Mouse (Mus musculus) neural tube, embryonic 15.5 days (tissue): ENCODE results near the gene H3f3b. TPM values are rescaled to one million over a fixed set of nuclear protein-coding genes. Genes with fewer than 3 reads are reported as not detected.

Experiments used
- ATAC-seq: fragments of 200-750 bp; cut with Nextera tagmentation; 2 replicates; pipeline ENCODE4 v1.8.0; 2017; ENCODE audit warnings: mild to moderate bottlenecking, moderate TSS enrichment, moderate library complexity; ENCODE audit not compliant: low FRiP score
- H3K27ac ChIP-seq: fragments of 300-500 bp; sonication (generic); replicated peaks from 2 replicates; pipeline ENCODE4 v1.5.1; 2015; ENCODE audit warnings: mild to moderate bottlenecking, inconsistent platforms
- H3K27me3 ChIP-seq: fragments of 300-500 bp; sonication (generic); replicated peaks from 2 replicates; pipeline ENCODE4 v1.6.1; 2015; ENCODE audit warnings: inconsistent platforms
- H3K36me3 ChIP-seq: fragments of 300-500 bp; sonication (generic); 2 replicates; pipeline ENCODE4 v1.6.1; 2015; ENCODE audit warnings: inconsistent platforms
- H3K4me1 ChIP-seq: fragments of 300-500 bp; sonication (generic); 2 replicates; pipeline ENCODE4 v1.6.1; 2015; ENCODE audit warnings: inconsistent platforms
- H3K4me2 ChIP-seq: fragments of 300-500 bp; sonication (generic); 2 replicates; pipeline ENCODE4 v1.6.1; 2015; ENCODE audit warnings: inconsistent platforms, mild to moderate bottlenecking, moderate library complexity
- H3K4me3 ChIP-seq: fragments of 300-500 bp; sonication (generic); replicated peaks from 2 replicates; pipeline ENCODE4 v1.5.1; 2015; ENCODE audit warnings: mild to moderate bottlenecking, inconsistent platforms
- H3K9ac ChIP-seq: fragments of 300-500 bp; sonication (generic); replicated peaks from 2 replicates; pipeline ENCODE4 v1.6.1; 2015; ENCODE audit warnings: mild to moderate bottlenecking, inconsistent platforms
- H3K9me3 ChIP-seq: fragments of 300-500 bp; sonication (generic); replicated peaks from 2 replicates; pipeline ENCODE4 v1.6.1; 2016; ENCODE audit warnings: inconsistent platforms
- WGBS: fragments of 180-500 bp; shearing (Covaris S2); methylation state at CpG from one replicate; pipeline ENCODE4 v1.1.7; 2015; ENCODE audit warnings: mixed read lengths; 5-methylcytosine and 5-hydroxymethylcytosine counted together
- polyA plus RNA-seq: library from polyadenylated mRNA; unstranded; fragments of >200 nt; fragmentation: Nextera tagmentation; extraction: Ambion mirVana; gene quantifications from 2 replicates; pipeline ENCODE4 v1.2.1, GENCODE M21; 2015

H3f3b gene
- polyA plus RNA-seq, 1 experiment from 2014 or later: 1,502 TPM

GRCm38 (mm10) chr11:115992098-115992497, 35.7 kb downstream of the H3f3b start:
- Histone ChIP-seq H3K4me2 (no peak overlapping the region), H3K36me3 (no peaks in the 10 kb centered on the region), H3K27ac (no peak overlapping the region), H3K4me3 (no peak overlapping the region), H3K9ac (no peak overlapping the region), H3K9me3 (no peaks in the 10 kb centered on the region), H3K4me1 (no peaks in the 10 kb centered on the region), H3K27me3 (no peaks in the 10 kb centered on the region)
- ATAC-seq: no peak
- WGBS: 63% methylated on average over 4 of the region's 4 CpGs

DNA sequence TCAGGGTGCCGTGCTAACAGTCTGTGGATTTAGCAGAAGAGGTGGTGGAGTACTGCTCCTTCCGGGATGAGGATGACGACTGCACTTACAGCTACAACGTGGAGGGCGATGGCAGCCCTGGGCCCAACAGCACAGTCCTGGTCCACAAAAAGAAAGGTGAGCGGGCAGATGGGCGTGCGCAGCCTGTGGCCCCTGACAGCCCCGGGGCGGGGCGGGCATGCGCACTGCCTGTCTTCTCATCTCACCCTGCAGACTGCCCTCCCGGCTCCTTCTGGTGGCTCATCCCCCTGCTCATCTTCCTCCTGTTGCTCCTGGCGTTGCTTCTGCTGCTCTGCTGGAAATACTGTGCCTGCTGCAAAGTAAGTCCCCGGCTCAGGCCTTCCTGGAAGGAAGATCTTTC, 38.1 kb downstream of the H3f3b start:
- no peak for ATAC-seq
- WGBS: 41% methylated on average over 15 of the region's 15 CpGs
- H3K4me3 ChIP-seq: no peak overlapping the region
- H3K27ac ChIP-seq: no peak overlapping the region
- H3K9me3 ChIP-seq: no peaks in the 10 kb centered on the region
- H3K4me2 ChIP-seq: no peak overlapping the region; the same call in 1 of the 2 replicates
- no peaks in the 10 kb centered on the region for H3K27me3 ChIP-seq
- H3K9ac ChIP-seq: no peak overlapping the region
- no peaks in the 10 kb centered on the region for H3K36me3 ChIP-seq
- H3K4me1 ChIP-seq: no peaks in the 10 kb centered on the region

DNA sequence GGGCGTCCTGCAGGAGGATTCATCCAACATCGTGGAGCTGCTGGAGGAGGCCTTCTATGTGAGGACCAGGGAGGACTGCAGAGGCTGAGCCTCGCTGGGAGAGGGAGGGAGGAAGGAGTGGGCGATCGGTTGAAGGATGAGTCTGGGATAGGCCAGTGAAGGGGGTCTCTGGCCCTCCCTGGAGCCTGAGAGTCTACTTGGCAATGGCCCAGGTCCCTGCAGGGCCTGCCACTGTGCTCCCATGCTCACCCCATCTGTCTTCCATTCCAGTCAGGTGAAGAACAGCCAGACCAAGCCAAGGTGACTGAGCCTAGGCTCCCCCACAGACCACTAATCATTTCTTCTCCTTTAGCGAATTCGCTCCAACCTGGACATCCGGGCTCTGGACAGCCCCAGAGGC, 44.5 kb downstream of the H3f3b start:
- Histone ChIP-seq H3K9ac (no peak overlapping the region), H3K27ac (no peak overlapping the region), H3K4me2 (no peak overlapping the region), H3K4me1 (no peaks in the 10 kb centered on the region), H3K4me3 (no peak overlapping the region), H3K36me3 (no peaks in the 10 kb centered on the region), H3K9me3 (no peaks in the 10 kb centered on the region), H3K27me3 (0 out of 2 replicates have a peak, but pooled peaks cover 2% of the 10 kb centered on the region)
- no peak for ATAC-seq
- WGBS: 81% methylated on average over 8 of the region's 8 CpGs

GRCm38 (mm10) chr11:115982472-115982871, 45.3 kb downstream of the H3f3b start:
- Histone ChIP-seq H3K4me2 (no peak overlapping the region), H3K9me3 (no peaks in the 10 kb centered on the region), H3K36me3 (no peaks in the 10 kb centered on the region), H3K4me3 (no peak overlapping the region), H3K9ac (no peak overlapping the region), H3K27ac (no peak overlapping the region), H3K4me1 (no peaks in the 10 kb centered on the region), H3K27me3 (0 out of 2 replicates have a peak, but pooled peaks cover 3% of the 10 kb centered on the region)
- 88% methylated on average over 15 of the region's 15 CpGs for WGBS
- ATAC-seq: no peak

DNA sequence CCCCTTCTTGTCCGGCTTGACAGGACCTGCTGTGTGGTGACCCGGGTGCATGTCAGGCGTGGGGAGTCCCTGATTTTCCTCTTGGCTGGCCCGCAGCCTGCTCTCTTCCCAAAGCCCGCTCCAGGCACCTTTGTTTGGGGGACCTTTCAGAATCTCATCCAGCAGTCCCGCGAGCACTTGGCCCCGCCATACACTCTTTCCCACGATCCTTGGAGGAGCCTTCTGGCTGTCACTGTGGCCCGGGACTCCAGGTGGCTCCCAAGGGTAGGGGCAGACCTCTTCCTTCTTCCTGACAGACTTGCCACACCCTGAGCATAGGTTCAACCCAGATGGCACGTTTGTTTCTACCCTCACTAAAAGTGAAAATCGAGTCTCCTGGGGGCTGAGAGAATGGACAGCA, 52.2 kb downstream of the H3f3b start:
- H3K27ac ChIP-seq: no peak overlapping the region
- H3K4me2 ChIP-seq: peak overlapping the region; percentile 71
- WGBS: 30% methylated on average over 12 of the region's 12 CpGs
- peaks cover 11% of the 10 kb centered on the region for H3K4me1 ChIP-seq
- peaks cover 48% of the 10 kb centered on the region for H3K27me3 ChIP-seq
- no peak for ATAC-seq
- no peaks in the 10 kb centered on the region for H3K36me3 ChIP-seq
- H3K9ac ChIP-seq: no peak overlapping the region
- no peaks in the 10 kb centered on the region for H3K9me3 ChIP-seq
- H3K4me3 ChIP-seq: peak overlapping the region; percentile 43

GRCm38 (mm10) chr11:115975083-115975420, 52.7 kb downstream of the H3f3b start:
- H3K4me3 ChIP-seq: peak overlapping the region; percentile 43
- H3K9me3 ChIP-seq: no peaks in the 10 kb centered on the region
- ATAC-seq: no peak
- H3K4me2 ChIP-seq: peak overlapping the region; percentile 71
- peak overlapping the region; percentile 20; the same call in 1 of the 2 replicates for H3K27ac ChIP-seq
- H3K27me3 ChIP-seq: peaks cover 48% of the 10 kb centered on the region
- H3K9ac ChIP-seq: 0 out of 2 replicates have a peak overlapping the region, but pooled peaks have one; percentile 12
- WGBS: 3% methylated on average over 18 of the region's 18 CpGs
- peaks cover 11% of the 10 kb centered on the region for H3K4me1 ChIP-seq
- H3K36me3 ChIP-seq: no peaks in the 10 kb centered on the region

DNA sequence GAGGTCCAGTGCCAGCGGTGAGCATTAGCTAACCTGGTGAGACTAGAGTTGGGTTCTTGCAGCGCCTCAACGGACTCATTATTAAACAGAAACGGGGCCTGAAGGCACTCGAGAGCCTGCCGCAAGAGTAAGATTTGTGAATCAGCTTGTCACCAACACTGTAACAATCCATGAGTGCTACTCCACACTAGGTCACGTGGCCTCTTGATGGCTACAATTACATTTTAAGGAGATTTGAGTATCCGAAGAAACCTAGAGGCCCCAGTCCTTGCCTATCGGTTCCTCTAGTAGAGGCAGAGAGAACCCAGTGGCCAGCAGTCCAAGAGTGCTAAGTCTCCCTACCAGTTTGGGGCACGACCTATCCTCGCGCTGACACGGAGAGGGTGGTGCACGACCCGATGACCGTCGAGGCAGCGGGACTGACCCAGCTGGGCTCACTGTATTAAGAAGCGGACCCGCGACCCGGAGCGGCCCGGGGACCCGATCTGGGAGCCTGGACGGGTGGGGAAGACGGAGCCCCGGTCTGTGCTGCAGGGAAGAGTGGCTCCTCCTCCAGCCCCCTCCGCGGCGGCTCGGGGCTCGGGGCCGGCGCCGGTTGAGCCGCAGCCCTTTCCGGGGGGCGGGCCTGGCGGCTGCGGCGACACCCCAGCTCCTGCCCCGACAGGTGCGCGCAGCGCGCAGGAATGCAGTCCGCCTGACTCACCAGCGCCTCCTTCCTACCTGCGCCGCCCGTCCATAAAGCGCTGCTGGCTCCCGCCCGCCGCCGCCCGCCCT, 53.3 kb downstream of the H3f3b start, which contains the start of gene Itgb4:
Gene Itgb4 (plus strand): TSS at position 401 of the 774 bp plus-strand sequence.
- peak within 1 kb of the TSS; percentile 20; the same call in 1 of the 2 replicates for H3K27ac ChIP-seq
- peak within 1 kb of the TSS; percentile 12; the same call in 1 of the 2 replicates for H3K9ac ChIP-seq
- H3K4me1 ChIP-seq: peaks cover 11% of the 10 kb centered on the region
- no peaks in the 10 kb centered on the region for H3K36me3 ChIP-seq
- peak within 1 kb of the TSS; percentile 71 for H3K4me2 ChIP-seq
- peaks cover 48% of the 10 kb centered on the region for H3K27me3 ChIP-seq
- no peak for ATAC-seq
- H3K4me3 ChIP-seq: peak within 1 kb of the TSS; percentile 43
- H3K9me3 ChIP-seq: no peaks in the 10 kb centered on the region
- 10% methylated on average over 56 of the region's 58 CpGs for WGBS

Other genes with a start within 250 kb of the H3f3b start
- 9.8 and 10.2 TPM in 2 replicates for gene Caskin2, start 214.3 kb downstream of the H3f3b start, polyA plus RNA-seq
- gene Tsen54, start 213.2 kb downstream of the H3f3b start, polyA plus RNA-seq: 22.0 and 23.7 TPM in 2 replicates
- 0.97 and 8.8 TPM in 2 replicates for gene Llgl2, start 203.9 kb downstream of the H3f3b start, polyA plus RNA-seq
- gene Myo15b, start 169.6 kb downstream of the H3f3b start, polyA plus RNA-seq: 0.12 and 5.0 TPM in 2 replicates
- 2.2 and 8.1 TPM in 2 replicates for gene Smim5, start 128.0 kb downstream of the H3f3b start, polyA plus RNA-seq
- 0.68 and 3.1 TPM in 2 replicates for gene Smim6, start 115.9 kb downstream of the H3f3b start, polyA plus RNA-seq
- 39.0 and 40.5 TPM in 2 replicates for gene Sap30bp, start 94.7 kb downstream of the H3f3b start, polyA plus RNA-seq
- 19.7 and 22.0 TPM in 2 replicates for gene Recql5, start 94.5 kb downstream of the H3f3b start, polyA plus RNA-seq
- gene Itgb4, start 53.3 kb downstream of the H3f3b start, polyA plus RNA-seq: 2.0 and 4.9 TPM in 2 replicates
- 65.9 and 98.5 TPM in 2 replicates for gene Galk1, start 15.2 kb downstream of the H3f3b start, polyA plus RNA-seq
- gene Unk, start 2.4 kb upstream of the H3f3b start, polyA plus RNA-seq: 31.6 and 33.5 TPM in 2 replicates
- gene Unc13d, start 50.0 kb upstream of the H3f3b start, polyA plus RNA-seq: 1.0 and 7.1 TPM in 2 replicates
- 162 and 167 TPM in 2 replicates for gene Wbp2, start 59.0 kb upstream of the H3f3b start, polyA plus RNA-seq
- 9.8 TPM in 2 replicates for gene Trim47, start 99.2 kb upstream of the H3f3b start, polyA plus RNA-seq
- 3.4 and 4.1 TPM in 2 replicates for gene Trim65, start 103.2 kb upstream of the H3f3b start, polyA plus RNA-seq
- gene Mrpl38, start 110.9 kb upstream of the H3f3b start, polyA plus RNA-seq: 82.2 and 95.1 TPM in 2 replicates
- 44.2 and 48.5 TPM in 2 replicates for gene Fbf1, start 140.2 kb upstream of the H3f3b start, polyA plus RNA-seq
- 90.4 and 93.5 TPM in 2 replicates for gene Ten1, start 170.9 kb upstream of the H3f3b start, polyA plus RNA-seq
- 58.1 and 61.7 TPM in 2 replicates for gene Acox1, start 171.1 kb upstream of the H3f3b start, polyA plus RNA-seq
- gene Evpl, start 210.1 kb upstream of the H3f3b start, polyA plus RNA-seq: 1.00 and 1.9 TPM in 2 replicates
- gene Srp68, start 246.3 kb upstream of the H3f3b start, polyA plus RNA-seq: 64.2 and 77.9 TPM in 2 replicates